ENCODE assay signal across 19 mouse cellular contexts in genomic region chr5:148267446-148267845, GRCm38 (mm10).
DNase-seq lines count a peak whose midpoint lies in the region; ATAC-seq lines count a peak whose summit lies in the region.
"Had no signal": no experiment of that assay in that cellular context is flagged by ENCODE, and none has a peak within 500 bp of the region (broad histone marks: within the 10 kb centered on the region; RNA-seq: fewer than 3 reads in every experiment).

No protein-coding gene starts in this region.

- no peak for ATAC-seq in heart, embryonic 13.5 days (ENCODE audit: extremely low read depth, insufficient number of reproducible peaks, low FRiP score, low TSS enrichment)
- ATAC-seq: intestine, embryonic 16.5 days; liver, embryonic 12.5 days; midbrain, embryonic 13.5 days had no signal

- peak overlapping the region; percentile 71; the same call in 1 of the 2 replicates for H3K4me3 ChIP-seq in heart, embryonic 10.5 days
- H3K4me3 ChIP-seq in heart, embryonic 13.5 days = peak overlapping the region; percentile 75
- H3K4me3 ChIP-seq: forebrain, embryonic 12.5 days; limb, embryonic 12.5 days; liver, embryonic 12.5 days; midbrain, embryonic 13.5 days; neural tube, embryonic 13.5 days had no signal

- H3K36me3 ChIP-seq in heart, embryonic 10.5 days = 0 out of 2 replicates have a peak, but pooled peaks cover 2% of the 10 kb centered on the region
- peaks cover 10% of the 10 kb centered on the region; the same call in 1 of the 2 replicates for H3K36me3 ChIP-seq in heart, embryonic 13.5 days
- H3K36me3 ChIP-seq: forebrain, embryonic 12.5 days; limb, embryonic 12.5 days; liver, embryonic 12.5 days; midbrain, embryonic 13.5 days; neural tube, embryonic 13.5 days had no signal

- H3K4me2 ChIP-seq in heart, embryonic 13.5 days = peak overlapping the region; percentile 78
- H3K4me2 ChIP-seq: forebrain, embryonic 12.5 days; limb, embryonic 12.5 days; liver, embryonic 12.5 days; lung, embryonic 14.5 days; neural tube, embryonic 13.5 days had no signal

- no peak for DNase-seq in heart, embryonic 10.5 days (ENCODE audit: low spot score)
- no peak for DNase-seq in heart, postnatal 25 days (ENCODE audit: low spot score)
- peak; percentile 34 for DNase-seq in NIH3T3 (ENCODE audit: low read depth)
- DNase-seq in lung, postnatal 25 days (ENCODE audit: low spot score) = peak; percentile 16
- DNase-seq in left cerebral cortex, adult 11 months (ENCODE audit: low spot score) = no peak
- DNase-seq in layer of hippocampus, adult 9-11 months = no peak
- DNase-seq: B cell, adult 2 months; cerebellum, adult 2 months; kidney, postnatal 36 days; lung, embryonic 14.5 days; right cerebral cortex, adult 18-20 months had no signal

- peaks cover 41% of the 10 kb centered on the region for H3K4me1 ChIP-seq in heart, embryonic 10.5 days
- peaks cover 46% of the 10 kb centered on the region for H3K4me1 ChIP-seq in heart, embryonic 13.5 days
- H3K4me1 ChIP-seq: liver, embryonic 12.5 days had no signal

- H3K27me3 ChIP-seq in heart, embryonic 10.5 days (ENCODE audit: insufficient read depth, poor library complexity, severe bottlenecking) = 0 out of 2 replicates have a peak, but pooled peaks cover 4% of the 10 kb centered on the region
- H3K27me3 ChIP-seq in heart, embryonic 13.5 days (replicated peaks) = 0 out of 2 replicates have a peak, but pooled peaks cover 3% of the 10 kb centered on the region

- H3K27ac ChIP-seq in heart, embryonic 10.5 days = peak overlapping the region; percentile 86
- peak overlapping the region; percentile 96 for H3K27ac ChIP-seq in heart, embryonic 13.5 days (replicated peaks)
- H3K27ac ChIP-seq: forebrain, embryonic 12.5 days; hindbrain, embryonic 14.5 days; limb, embryonic 12.5 days; liver, embryonic 12.5 days; midbrain, embryonic 13.5 days; neural tube, embryonic 13.5 days had no signal

- WGBS in heart, embryonic 10.5 days = 52% methylated on average over 4 of the region's 4 CpGs
- 49% methylated on average over 4 of the region's 4 CpGs for WGBS in heart, embryonic 13.5 days

- no peaks in the 10 kb centered on the region for H3K9me3 ChIP-seq in heart, embryonic 10.5 days
- 0 out of 2 replicates have a peak, but pooled peaks cover 2% of the 10 kb centered on the region for H3K9me3 ChIP-seq in heart, embryonic 13.5 days
- H3K9me3 ChIP-seq: forebrain, embryonic 12.5 days; liver, embryonic 12.5 days; midbrain, embryonic 13.5 days; neural tube, embryonic 13.5 days had no signal

- H3K9ac ChIP-seq in heart, embryonic 13.5 days = peak overlapping the region; percentile 89
- H3K9ac ChIP-seq: forebrain, embryonic 12.5 days; hindbrain, embryonic 14.5 days; limb, embryonic 12.5 days; liver, embryonic 12.5 days; lung, embryonic 14.5 days; midbrain, embryonic 13.5 days; neural tube, embryonic 13.5 days had no signal

- intact Hi-C loops in heart, postnatal 25 days (cut with DNase I) = no loop called here

Comparison
In these comparisons a context has a peak if more than half of its experiments do, and no peak if none do; other contexts are left out.
1. DNase-seq: peak in NIH3T3 (single experiment) and lung, postnatal 25 days (single experiment); none in heart, embryonic 10.5 days (single experiment), heart, postnatal 25 days (single experiment), left cerebral cortex, adult 11 months (single experiment) and layer of hippocampus, adult 9-11 months (single experiment).